Mouse (Mus musculus) lung, embryonic 14.5 days (tissue): ENCODE measurements at regions not wholly inside any gene's neighbourhood (a gene's known extent, or its start where the extent isn't known, plus 50 kb on each side); places are given as distances from the start of the nearest gene placed in this dataset.

Source experiments
- ATAC-seq: fragments of 200-750 bp; cut with Nextera tagmentation; 2 replicates; pipeline ENCODE4 v1.8.0; 2017; ENCODE audit warnings: mild to moderate bottlenecking, moderate TSS enrichment, moderate library complexity; ENCODE audit not compliant: insufficient read depth
- DNase-seq: peaks from one replicate; pipeline ENCODE4 v3.0.0-alpha.2; 2015
- H3K27ac ChIP-seq: fragments of 300-500 bp; sonication (generic); 2 replicates; pipeline ENCODE4 v1.5.1; 2014; ENCODE audit warnings: low read depth, mild to moderate bottlenecking, moderate library complexity
- H3K27me3 ChIP-seq: fragments of 300-500 bp; sonication (generic); 2 replicates; pipeline ENCODE4 v1.6.1; 2014; ENCODE audit warnings: low read length, control low read depth; ENCODE audit not compliant: insufficient read depth
- H3K36me3 ChIP-seq: fragments of 300-500 bp; sonication (generic); 2 replicates; pipeline ENCODE4 v1.6.1; 2014; ENCODE audit warnings: control low read depth; ENCODE audit not compliant: insufficient read depth
- H3K4me1 ChIP-seq: fragments of 300-500 bp; sonication (generic); 2 replicates; pipeline ENCODE4 v1.6.1; 2014; ENCODE audit warnings: antibody characterized with exemption, control low read depth; ENCODE audit not compliant: insufficient read depth
- H3K4me2 ChIP-seq: fragments of 300-500 bp; sonication (generic); 2 replicates; pipeline ENCODE4 v1.6.1; 2014; ENCODE audit warnings: mild to moderate bottlenecking
- H3K4me3 ChIP-seq: fragments of 300-500 bp; sonication (generic); 2 replicates; pipeline ENCODE4 v1.5.1; 2014; ENCODE audit warnings: low read depth, low read length
- H3K9ac ChIP-seq: fragments of 300-500 bp; sonication (generic); 2 replicates; pipeline ENCODE4 v1.6.1; 2014
- H3K9me3 ChIP-seq: fragments of 300-500 bp; sonication (generic); 2 replicates; pipeline ENCODE4 v1.6.1; 2016; ENCODE audit warnings: low read depth, low read length, control low read depth
- CTCF ChIP-seq: IDR thresholded peaks from 2 replicates; pipeline ENCODE4 v1.5.1; 2016; ENCODE audit warnings: antibody characterized with exemption, low read depth
- WGBS: fragments of 180-500 bp; shearing (Covaris S2); extraction: QIAGEN DNeasy Blood & Tissue Kit; methylation state at CpG from one replicate; pipeline ENCODE4 v1.1.7; 2014; 5-methylcytosine and 5-hydroxymethylcytosine counted together

- ATAC-seq (no peak), DNase-seq (no peak)
- no peak overlapping the region for H3K4me3 ChIP-seq
- TF ChIP-seq CTCF = no peak
- H3K36me3 ChIP-seq = no peaks in the 10 kb centered on the region
- H3K27me3 ChIP-seq = no peaks in the 10 kb centered on the region
- H3K4me1 ChIP-seq = no peaks in the 10 kb centered on the region
- no peak overlapping the region for H3K4me2 ChIP-seq
- no peaks in the 10 kb centered on the region for H3K9me3 ChIP-seq
- no peak overlapping the region for H3K9ac ChIP-seq
- H3K27ac ChIP-seq = no peak overlapping the region
- 74% methylated on average over 8 of the region's 8 CpGs for WGBS
These were observed 78.3 kb upstream of the Rnf152 start for GRCm38 (mm10) chr1:105434631-105435403.

GRCm38 (mm10) chr1:105433949-105434348 is 77.4 kb upstream of the Rnf152 start:
- H3K9ac ChIP-seq = no peak overlapping the region
- 76% methylated on average over 2 of the region's 2 CpGs for WGBS
- no peak overlapping the region for H3K4me3 ChIP-seq
- ATAC-seq (no peak), DNase-seq (no peak)
- H3K4me1 ChIP-seq = peaks cover 4% of the 10 kb centered on the region; the same call in 1 of the 2 replicates
- no peak for TF ChIP-seq CTCF
- H3K27me3 ChIP-seq = no peaks in the 10 kb centered on the region
- no peaks in the 10 kb centered on the region for H3K9me3 ChIP-seq
- H3K36me3 ChIP-seq = no peaks in the 10 kb centered on the region
- H3K27ac ChIP-seq = no peak overlapping the region
- H3K4me2 ChIP-seq = no peak overlapping the region

GRCm38 (mm10) chr1:105431803-105432202 is 75.3 kb upstream of the Rnf152 start:
- WGBS = 71% methylated on average over 2 of the region's 2 CpGs
- H3K27me3 ChIP-seq = no peaks in the 10 kb centered on the region
- DNase-seq = no peak
- no peak overlapping the region for H3K27ac ChIP-seq
- H3K4me3 ChIP-seq = no peak overlapping the region
- no peaks in the 10 kb centered on the region for H3K36me3 ChIP-seq
- TF ChIP-seq CTCF = no peak
- H3K4me1 ChIP-seq = peaks cover 4% of the 10 kb centered on the region; the same call in 1 of the 2 replicates
- no peak overlapping the region for H3K4me2 ChIP-seq
- H3K9me3 ChIP-seq = no peaks in the 10 kb centered on the region
- ATAC-seq = no peak
- H3K9ac ChIP-seq = no peak overlapping the region

- no peak overlapping the region for H3K4me3 ChIP-seq
- H3K4me2 ChIP-seq = no peak overlapping the region
- H3K4me1 ChIP-seq = peaks cover 4% of the 10 kb centered on the region; the same call in 1 of the 2 replicates
- no peak for TF ChIP-seq CTCF
- ATAC-seq (no peak), DNase-seq (no peak)
- H3K27me3 ChIP-seq = no peaks in the 10 kb centered on the region
- no peaks in the 10 kb centered on the region for H3K36me3 ChIP-seq
- no peak overlapping the region for H3K27ac ChIP-seq
- no peaks in the 10 kb centered on the region for H3K9me3 ChIP-seq
- WGBS = 80% methylated on average over 4 of the region's 4 CpGs
- H3K9ac ChIP-seq = no peak overlapping the region
These were observed 74.2 kb upstream of the Rnf152 start for GRCm38 (mm10) chr1:105430712-105431111.

- no peaks in the 10 kb centered on the region for H3K27me3 ChIP-seq
- no peak overlapping the region for H3K4me2 ChIP-seq
- DNase-seq (peak; percentile 57), ATAC-seq (peak; percentile 42; the same call in 1 of the 2 replicates)
- no peak overlapping the region for H3K4me3 ChIP-seq
- WGBS = 51% methylated on average over 1 of the region's 1 CpGs
- peaks cover 6% of the 10 kb centered on the region; the same call in 1 of the 2 replicates for H3K4me1 ChIP-seq
- no peak overlapping the region for H3K27ac ChIP-seq
- H3K36me3 ChIP-seq = no peaks in the 10 kb centered on the region
- no peak for TF ChIP-seq CTCF
- no peak overlapping the region for H3K9ac ChIP-seq
- no peaks in the 10 kb centered on the region for H3K9me3 ChIP-seq
These were observed 71.7 kb upstream of the Rnf152 start for GRCm38 (mm10) chr1:105428165-105428564.

GRCm38 (mm10) chr1:105426086-105426485 is 69.6 kb upstream of the Rnf152 start:
- ATAC-seq = no peak
- H3K27me3 ChIP-seq = no peaks in the 10 kb centered on the region
- WGBS = 59% methylated on average over 4 of the region's 4 CpGs

GRCm38 (mm10) chr1:105423380-105423779 is 66.9 kb upstream of the Rnf152 start:
- H3K36me3 ChIP-seq = no peaks in the 10 kb centered on the region
- no peak overlapping the region for H3K4me2 ChIP-seq
- no peak overlapping the region for H3K27ac ChIP-seq
- H3K9ac ChIP-seq = no peak overlapping the region
- H3K9me3 ChIP-seq = no peaks in the 10 kb centered on the region
- H3K4me3 ChIP-seq = no peak overlapping the region
- 50% methylated on average over 2 of the region's 2 CpGs for WGBS
- DNase-seq (no peak), ATAC-seq (no peak)
- peaks cover 3% of the 10 kb centered on the region; the same call in 1 of the 2 replicates for H3K4me1 ChIP-seq
- H3K27me3 ChIP-seq = no peaks in the 10 kb centered on the region
- TF ChIP-seq CTCF = no peak

More at GRCm38 (mm10) chr1:105426086-105426485, 69.6 kb upstream of the Rnf152 start:
- Histone ChIP-seq H3K4me1 (peaks cover 6% of the 10 kb centered on the region; the same call in 1 of the 2 replicates), H3K9ac (no peak overlapping the region), H3K4me2 (no peak overlapping the region), H3K36me3 (no peaks in the 10 kb centered on the region), H3K27ac (no peak overlapping the region), H3K9me3 (no peaks in the 10 kb centered on the region), H3K4me3 (no peak overlapping the region)
- DNase-seq = no peak
- TF ChIP-seq CTCF = no peak
